Mouse (Mus musculus): ENCODE results near the gene Rnaseh2b. TPM values are rescaled to one million over a fixed set of nuclear protein-coding genes. Genes with fewer than 3 reads are reported as not detected.

Gene Rnaseh2b
- polyA plus RNA-seq, 1 experiment from 2014 or later = 79.2 TPM

- H3K27ac ChIP-seq (ENCODE audit: low read depth) = no peak overlapping the region
- ATAC-seq (ENCODE audit: insufficient read depth) = no peak
- H3K36me3 ChIP-seq (ENCODE audit: insufficient read depth) = no peaks in the 10 kb centered on the region
- H3K4me2 ChIP-seq = no peak overlapping the region
- WGBS = 37% methylated on average over 2 of the region's 2 CpGs
- TF ChIP-seq CTCF (IDR thresholded peaks at IDR 0.05; ENCODE audit: low read depth) = no peak
- no peak for DNase-seq
- no peaks in the 10 kb centered on the region for H3K9me3 ChIP-seq (ENCODE audit: low read depth, low read length)
- no peaks in the 10 kb centered on the region for H3K4me1 ChIP-seq (ENCODE audit: insufficient read depth)
- H3K4me3 ChIP-seq (ENCODE audit: low read depth, low read length) = no peak overlapping the region
- no peaks in the 10 kb centered on the region for H3K27me3 ChIP-seq (ENCODE audit: insufficient read depth, low read length)
- H3K9ac ChIP-seq = no peak overlapping the region
Measured at GRCm38 (mm10) chr14:62309026-62309425, 16.6 kb downstream of the Rnaseh2b start.

- H3K27me3 ChIP-seq (ENCODE audit: insufficient read depth, low read length) = no peaks in the 10 kb centered on the region
- WGBS = 95% methylated on average over 1 of the region's 1 CpGs
- no peak overlapping the region for H3K9ac ChIP-seq
- DNase-seq (no peak), ATAC-seq (ENCODE audit: insufficient read depth) (no peak)
- no peaks in the 10 kb centered on the region for H3K4me1 ChIP-seq (ENCODE audit: insufficient read depth)
- no peaks in the 10 kb centered on the region for H3K9me3 ChIP-seq (ENCODE audit: low read depth, low read length)
- no peak overlapping the region for H3K4me3 ChIP-seq (ENCODE audit: low read depth, low read length)
- no peak for TF ChIP-seq CTCF (IDR thresholded peaks at IDR 0.05; ENCODE audit: low read depth)
- H3K36me3 ChIP-seq (ENCODE audit: insufficient read depth) = no peaks in the 10 kb centered on the region
- H3K27ac ChIP-seq (ENCODE audit: low read depth) = no peak overlapping the region
- no peak overlapping the region for H3K4me2 ChIP-seq
Measured at GRCm38 (mm10) chr14:62311672-62312071, 19.3 kb downstream of the Rnaseh2b start.

- Histone ChIP-seq H3K36me3 (ENCODE audit: insufficient read depth) (no peaks in the 10 kb centered on the region), H3K4me3 (ENCODE audit: low read depth, low read length) (no peak overlapping the region), H3K27me3 (ENCODE audit: insufficient read depth, low read length) (no peaks in the 10 kb centered on the region), H3K27ac (ENCODE audit: low read depth) (peak overlapping the region; percentile 8; the same call in 1 of the 2 replicates), H3K9ac (no peak overlapping the region; the same call in 1 of the 2 replicates), H3K4me1 (ENCODE audit: insufficient read depth) (peaks cover 3% of the 10 kb centered on the region; the same call in 1 of the 2 replicates), H3K9me3 (ENCODE audit: low read depth, low read length) (no peaks in the 10 kb centered on the region), H3K4me2 (no peak overlapping the region)
- WGBS = 38% methylated on average over 6 of the region's 6 CpGs
- DNase-seq (peak; percentile 33), ATAC-seq (ENCODE audit: insufficient read depth) (no peak)
- TF ChIP-seq CTCF (IDR thresholded peaks at IDR 0.05; ENCODE audit: low read depth) = no peak
Measured at GRCm38 (mm10) chr14:62322581-62323344, 30.4 kb downstream of the Rnaseh2b start.

GRCm38 (mm10) chr14:62323457-62323856 lies 31.1 kb downstream of the Rnaseh2b start:
- no peaks in the 10 kb centered on the region for H3K9me3 ChIP-seq (ENCODE audit: low read depth, low read length)
- peaks cover 3% of the 10 kb centered on the region; the same call in 1 of the 2 replicates for H3K4me1 ChIP-seq (ENCODE audit: insufficient read depth)
- H3K36me3 ChIP-seq (ENCODE audit: insufficient read depth) = no peaks in the 10 kb centered on the region
- H3K27me3 ChIP-seq (ENCODE audit: insufficient read depth, low read length) = no peaks in the 10 kb centered on the region
- no peak overlapping the region for H3K27ac ChIP-seq (ENCODE audit: low read depth)
- no peak for TF ChIP-seq CTCF (IDR thresholded peaks at IDR 0.05; ENCODE audit: low read depth)
- no peak overlapping the region for H3K9ac ChIP-seq
- DNase-seq (peak; percentile 53), ATAC-seq (ENCODE audit: insufficient read depth) (no peak)
- WGBS = 61% methylated on average over 5 of the region's 5 CpGs
- H3K4me2 ChIP-seq = no peak overlapping the region
- H3K4me3 ChIP-seq (ENCODE audit: low read depth, low read length) = no peak overlapping the region

GRCm38 (mm10) chr14:62324943-62325342 lies 32.6 kb downstream of the Rnaseh2b start:
- Histone ChIP-seq H3K27ac (ENCODE audit: low read depth) (no peak overlapping the region), H3K9ac (no peak overlapping the region), H3K36me3 (ENCODE audit: insufficient read depth) (no peaks in the 10 kb centered on the region), H3K27me3 (ENCODE audit: insufficient read depth, low read length) (no peaks in the 10 kb centered on the region), H3K4me2 (no peak overlapping the region), H3K4me3 (ENCODE audit: low read depth, low read length) (no peak overlapping the region), H3K4me1 (ENCODE audit: insufficient read depth) (peaks cover 3% of the 10 kb centered on the region; the same call in 1 of the 2 replicates), H3K9me3 (ENCODE audit: low read depth, low read length) (no peaks in the 10 kb centered on the region)
- DNase-seq (no peak), ATAC-seq (ENCODE audit: insufficient read depth) (no peak)
- 88% methylated on average over 5 of the region's 5 CpGs for WGBS
- TF ChIP-seq CTCF (IDR thresholded peaks at IDR 0.05; ENCODE audit: low read depth) = no peak

GRCm38 (mm10) chr14:62326026-62326425 lies 33.6 kb downstream of the Rnaseh2b start:
- H3K36me3 ChIP-seq (ENCODE audit: insufficient read depth) = no peaks in the 10 kb centered on the region
- peaks cover 3% of the 10 kb centered on the region; the same call in 1 of the 2 replicates for H3K4me1 ChIP-seq (ENCODE audit: insufficient read depth)
- no peak overlapping the region for H3K9ac ChIP-seq
- WGBS = 32% methylated on average over 3 of the region's 3 CpGs
- no peaks in the 10 kb centered on the region for H3K27me3 ChIP-seq (ENCODE audit: insufficient read depth, low read length)
- H3K4me2 ChIP-seq = no peak overlapping the region
- ATAC-seq (ENCODE audit: insufficient read depth) = peak; percentile 53; the same call in 1 of the 2 replicates
- H3K9me3 ChIP-seq (ENCODE audit: low read depth, low read length) = no peaks in the 10 kb centered on the region
- no peak for TF ChIP-seq CTCF (IDR thresholded peaks at IDR 0.05; ENCODE audit: low read depth)
- peak; percentile 75 for DNase-seq
- H3K4me3 ChIP-seq (ENCODE audit: low read depth, low read length) = no peak overlapping the region
- H3K27ac ChIP-seq (ENCODE audit: low read depth) = no peak overlapping the region

- Histone ChIP-seq H3K27me3 (ENCODE audit: insufficient read depth, low read length) (no peaks in the 10 kb centered on the region), H3K4me2 (no peak overlapping the region), H3K4me3 (ENCODE audit: low read depth, low read length) (no peak overlapping the region), H3K9ac (no peak overlapping the region), H3K9me3 (ENCODE audit: low read depth, low read length) (no peaks in the 10 kb centered on the region), H3K36me3 (ENCODE audit: insufficient read depth) (no peaks in the 10 kb centered on the region), H3K4me1 (ENCODE audit: insufficient read depth) (peaks cover 7% of the 10 kb centered on the region), H3K27ac (ENCODE audit: low read depth) (no peak overlapping the region)
- no peak for ATAC-seq (ENCODE audit: insufficient read depth)
- no peak for TF ChIP-seq CTCF (IDR thresholded peaks at IDR 0.05; ENCODE audit: low read depth)
- 11% methylated on average over 2 of the region's 2 CpGs for WGBS
- DNase-seq = no peak
Measured at GRCm38 (mm10) chr14:62327171-62327570, 34.8 kb downstream of the Rnaseh2b start.
